Mouse (Mus musculus) left cerebral cortex, adult 2 months (tissue): ENCODE results near the gene Robo4. TPM values are rescaled to one million over a fixed set of nuclear protein-coding genes. Genes with fewer than 3 reads are reported as not detected.

ENCODE experiments used
- DNase-seq, 2 experiments: peaks; one replicate each; pipeline ENCODE4 v3.0.0; 2021 to 2022; ENCODE audit warnings: low spot score in 2 of 2, mixed read lengths in 1 of 2; ENCODE audit errors: extremely low spot score in 1 of 2
- H3K27ac ChIP-seq: fragments of 200-600 bp; 2 replicates; pipeline ENCODE4 v1.8.1; 2022
- H3K4me3 ChIP-seq: fragments of 200-600 bp; 2 replicates; pipeline ENCODE4 v1.8.1; 2022
- CTCF ChIP-seq: fragments of 200-600 bp; IDR thresholded peaks from 2 replicates; pipeline ENCODE4 v1.8.1; 2022; ENCODE audit warnings: antibody characterized with exemption, mild to moderate bottlenecking, moderate library complexity
- intact Hi-C: fragments of 180-260 bp; cut with DNase I; formaldehyde crosslinking; loops from one replicate; pipeline ENCODE4 v1.15.1; 2025
- total RNA-seq, 2 experiments: library from RNA; stranded (reverse); gene quantifications; 2 replicates each; pipeline ENCODE4 v1.2.3; 2021

Robo4 gene
- total RNA-seq, 2 experiments from 2014 or later = 8.0 to 9.5 TPM

DNA sequence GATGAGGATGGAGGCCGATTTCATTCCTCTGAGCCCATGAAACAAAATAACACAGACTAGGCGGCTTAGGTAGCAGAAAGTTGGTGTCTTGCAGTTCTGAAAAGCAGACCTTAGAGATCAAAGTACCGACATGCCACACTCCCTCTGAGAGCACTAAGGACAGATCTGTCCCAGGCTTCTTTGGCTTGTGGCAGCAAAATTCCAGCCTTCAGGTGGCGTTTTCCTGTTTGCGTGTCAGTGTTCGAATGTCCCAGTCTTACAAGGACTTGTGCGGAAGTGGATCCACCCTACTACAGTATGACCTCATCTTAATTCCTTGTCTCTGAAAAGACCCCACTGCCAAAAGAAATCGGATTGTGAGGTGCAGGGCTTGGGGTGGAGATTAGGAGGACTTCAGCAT, 32.8 kb upstream of the Robo4 start:
- peak overlapping the region; percentile 89 for H3K27ac ChIP-seq
- DNase-seq = no peak
- intact Hi-C loops = no loop called here
- TF ChIP-seq CTCF = peak; percentile 18
- peak overlapping the region; percentile 43 for H3K4me3 ChIP-seq

DNA sequence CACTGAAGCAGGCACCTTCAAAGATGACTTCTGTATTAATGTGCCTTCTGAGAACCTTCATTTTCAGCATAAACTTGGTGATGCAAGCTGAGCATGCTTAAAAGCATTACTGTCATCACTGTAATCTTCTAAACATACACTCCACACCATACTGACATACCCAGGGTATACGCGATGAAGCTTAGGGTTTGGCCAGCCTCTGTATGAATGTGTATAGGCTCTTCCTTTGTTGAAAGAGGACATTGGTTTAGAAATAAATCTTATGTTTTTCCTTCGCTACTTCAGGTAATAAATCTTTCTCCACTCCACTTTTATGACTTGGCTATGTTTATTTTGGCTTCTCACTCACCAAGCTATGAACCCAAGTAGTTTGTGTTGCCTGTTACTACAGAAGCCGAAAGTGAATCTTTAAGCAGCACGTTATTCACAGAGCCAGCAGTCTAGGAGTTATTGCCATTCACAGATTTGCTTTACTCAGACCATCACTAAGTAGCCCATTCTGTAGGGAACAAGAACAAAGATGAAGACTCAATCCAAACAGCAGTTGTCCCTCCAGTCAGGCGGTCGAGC, 30.4 kb upstream of the Robo4 start:
- TF ChIP-seq CTCF = no peak
- Histone ChIP-seq H3K27ac (no peak overlapping the region), H3K4me3 (no peak overlapping the region)
- DNase-seq = no peak
- intact Hi-C loops = no loop called here

DNA sequence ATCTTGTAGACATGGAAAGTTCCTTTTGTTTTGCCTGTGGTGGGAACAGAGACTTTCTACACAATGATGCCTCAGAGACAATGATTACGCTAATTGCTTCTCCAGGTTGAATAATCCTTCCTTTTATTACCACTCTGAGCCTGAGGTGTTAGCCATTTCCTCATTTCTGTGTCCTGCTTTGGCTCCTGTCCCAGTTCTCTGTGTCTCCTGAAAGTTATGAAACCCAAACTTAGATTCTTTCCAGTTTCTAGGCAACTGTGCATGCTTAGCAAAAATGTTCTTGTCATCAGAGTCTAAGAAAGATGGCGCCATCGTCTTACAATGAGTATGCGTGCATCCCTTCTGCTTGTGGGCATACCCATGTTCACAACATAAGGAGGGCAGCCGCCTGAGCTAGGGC, 26.0 kb upstream of the Robo4 start:
- Histone ChIP-seq H3K4me3 (no peak overlapping the region), H3K27ac (no peak overlapping the region)
- DNase-seq = no peak
- intact Hi-C loops = no loop called here
- no peak for TF ChIP-seq CTCF

DNA sequence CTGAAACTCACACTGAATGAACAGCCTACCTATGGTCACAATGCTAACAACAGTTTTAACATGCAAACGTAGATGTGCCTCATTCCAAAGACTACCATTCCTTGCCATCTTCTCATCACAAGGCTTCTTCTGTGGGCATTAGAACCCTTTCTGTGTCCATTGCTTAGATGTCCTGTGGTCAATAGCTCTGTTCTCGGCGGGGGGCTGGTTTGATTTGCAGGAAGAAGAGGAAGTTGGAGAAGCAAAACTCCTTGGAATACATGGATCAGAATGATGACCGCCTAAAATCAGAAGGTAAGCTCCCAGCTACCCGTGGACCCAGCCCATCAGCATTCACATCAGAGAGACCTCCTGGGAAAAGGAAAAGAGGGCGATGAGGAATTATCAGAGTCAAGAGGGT, 18.5 kb upstream of the Robo4 start:
- Histone ChIP-seq H3K27ac (no peak overlapping the region), H3K4me3 (no peak overlapping the region)
- intact Hi-C loops = no loop called here
- DNase-seq = no peak
- TF ChIP-seq CTCF = no peak

DNA sequence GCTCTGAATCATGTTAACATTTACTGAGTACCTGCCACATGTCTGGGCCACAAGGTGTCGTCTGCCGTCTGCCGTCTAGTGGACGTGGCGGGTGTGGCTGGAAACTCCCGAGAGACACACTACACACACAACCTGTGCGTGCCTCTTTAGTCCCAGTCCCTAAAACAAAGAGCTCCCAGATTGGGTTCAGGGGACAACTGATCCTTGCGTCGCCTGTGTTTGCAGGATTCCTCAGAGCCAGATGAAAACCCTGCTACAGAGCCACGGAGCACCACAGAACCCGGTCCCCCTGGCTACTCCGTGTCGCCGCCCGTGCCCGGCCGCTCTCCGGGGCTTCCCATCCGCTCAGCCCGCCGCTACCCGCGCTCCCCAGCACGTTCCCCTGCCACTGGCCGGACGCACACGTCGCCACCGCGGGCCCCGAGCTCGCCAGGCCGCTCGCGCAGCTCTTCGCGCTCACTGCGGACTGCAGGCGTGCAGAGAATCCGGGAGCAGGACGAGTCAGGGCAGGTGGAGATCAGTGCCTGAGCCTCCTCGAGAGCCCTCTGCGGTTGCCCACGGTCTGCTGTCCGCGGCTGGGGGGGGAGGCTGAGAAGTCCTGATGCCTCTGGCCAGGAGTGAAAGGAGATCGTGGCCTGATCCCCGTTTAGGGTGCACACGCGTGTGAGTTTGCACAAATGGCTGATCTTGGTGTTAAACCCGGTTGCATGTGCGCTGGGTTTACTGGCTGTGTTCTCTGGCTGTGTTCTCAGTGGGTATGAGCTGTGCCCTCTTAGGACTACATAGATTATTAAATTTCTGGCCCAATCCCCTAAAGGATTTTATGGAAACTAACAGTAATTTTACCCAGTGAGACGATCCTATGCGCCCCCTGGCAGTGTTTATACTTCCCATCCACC, 17.2 kb upstream of the Robo4 start:
- intact Hi-C loops = no loop called here
- no peak for DNase-seq
- H3K4me3 ChIP-seq = peak overlapping the region; percentile 54
- TF ChIP-seq CTCF = peak; percentile 32
- peak overlapping the region; percentile 75 for H3K27ac ChIP-seq

DNA sequence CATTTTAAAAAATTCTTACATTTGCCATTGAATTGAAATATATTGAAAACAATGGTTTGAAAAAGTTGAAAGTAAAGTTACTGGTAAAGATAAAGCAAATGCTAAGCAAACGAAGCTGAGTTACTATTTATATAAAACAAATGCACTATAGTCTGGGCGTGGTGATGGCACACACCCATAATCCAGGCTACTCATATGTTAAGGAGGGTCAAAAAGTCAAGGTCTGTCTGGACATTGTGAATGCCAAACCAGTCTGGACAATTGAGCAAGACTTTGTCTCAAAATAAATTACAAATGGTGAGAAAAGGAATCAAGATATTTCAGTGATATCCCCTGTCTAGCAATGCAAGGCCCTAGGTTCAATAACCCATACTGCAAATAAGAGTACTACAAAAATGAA, 10.8 kb upstream of the Robo4 start:
- Histone ChIP-seq H3K27ac (no peak overlapping the region), H3K4me3 (no peak overlapping the region)
- TF ChIP-seq CTCF = no peak
- intact Hi-C loops = no loop called here
- no peak for DNase-seq

DNA sequence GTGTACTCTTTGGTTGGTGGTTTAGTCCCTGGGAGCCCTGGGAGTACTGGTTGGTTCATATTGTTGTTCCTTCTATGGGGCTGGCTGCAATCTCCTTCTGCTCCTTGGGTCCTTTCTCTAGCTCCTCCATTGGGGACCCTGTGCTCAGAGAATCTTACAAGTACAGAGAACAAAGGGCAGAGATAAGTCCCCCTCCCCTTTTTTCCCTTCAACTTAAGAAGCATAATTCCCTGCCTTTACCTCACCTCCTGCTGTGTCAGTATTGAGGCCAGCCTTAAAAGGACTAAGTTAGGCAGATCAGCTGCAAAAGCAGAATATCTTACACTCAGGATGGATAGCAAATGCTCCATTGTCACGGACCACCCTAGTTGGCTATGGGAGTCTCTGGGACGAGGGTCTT, 9.6 kb upstream of the Robo4 start:
- TF ChIP-seq CTCF = no peak
- no peak for DNase-seq
- H3K4me3 ChIP-seq = no peak overlapping the region
- intact Hi-C loops = no loop called here
- H3K27ac ChIP-seq = no peak overlapping the region

DNA sequence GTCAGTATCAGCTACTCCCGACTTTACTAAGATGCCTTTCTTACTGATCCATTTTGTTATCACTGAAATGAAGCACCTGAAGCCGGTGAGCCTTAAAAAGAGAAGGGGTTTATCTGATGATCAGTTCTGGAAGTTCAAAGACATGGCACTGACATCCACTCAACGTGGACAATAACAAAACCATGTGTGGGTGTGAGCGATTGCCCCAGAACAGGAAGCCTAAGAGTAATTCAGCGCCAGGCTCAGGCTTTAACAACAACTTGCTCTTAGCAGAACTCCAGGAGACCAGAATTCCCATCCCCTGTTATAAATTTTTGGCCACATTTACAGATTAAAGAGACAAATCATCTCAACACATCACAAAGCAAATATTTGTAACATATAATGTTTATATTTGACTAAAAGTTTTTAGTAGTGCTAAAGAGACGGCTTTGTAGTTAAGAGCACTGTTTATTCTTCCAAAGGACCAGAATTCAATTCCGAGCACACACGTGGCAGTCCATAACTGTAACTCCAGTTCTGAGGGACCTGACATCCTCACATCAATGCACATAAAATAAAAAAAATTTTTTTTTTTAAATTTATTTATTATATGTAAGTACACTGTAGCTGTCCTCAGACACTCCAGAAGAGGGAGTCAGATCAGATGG, 8.1 kb upstream of the Robo4 start:
- Histone ChIP-seq H3K27ac (no peak overlapping the region), H3K4me3 (no peak overlapping the region)
- intact Hi-C loops = no loop called here
- no peak for TF ChIP-seq CTCF
- no peak for DNase-seq

DNA sequence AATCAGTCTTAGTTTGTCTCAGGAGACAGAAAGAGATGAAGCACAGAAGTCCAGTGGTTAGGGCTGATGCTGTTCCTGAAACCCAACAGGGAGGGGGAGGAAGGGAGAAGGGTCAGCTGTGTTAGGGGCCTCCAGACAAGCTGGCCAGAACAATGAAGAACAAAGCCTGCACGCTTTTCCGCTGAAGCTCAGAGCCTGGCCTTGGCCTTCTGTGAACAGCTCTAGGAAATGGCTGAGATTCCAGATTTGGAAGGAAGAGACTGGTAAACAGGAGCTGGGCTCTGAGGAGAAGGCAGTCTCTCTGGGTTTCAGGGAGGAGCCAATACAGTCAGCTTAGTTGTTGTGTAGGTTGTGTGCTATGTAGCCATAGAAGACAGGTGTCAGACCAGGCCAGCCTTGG, 1.1 kb upstream of the Robo4 start:
- intact Hi-C loops = no loop called here
- no peak for DNase-seq
- TF ChIP-seq CTCF = no peak
- H3K27ac ChIP-seq = no peak overlapping the region
- H3K4me3 ChIP-seq = no peak overlapping the region

DNA sequence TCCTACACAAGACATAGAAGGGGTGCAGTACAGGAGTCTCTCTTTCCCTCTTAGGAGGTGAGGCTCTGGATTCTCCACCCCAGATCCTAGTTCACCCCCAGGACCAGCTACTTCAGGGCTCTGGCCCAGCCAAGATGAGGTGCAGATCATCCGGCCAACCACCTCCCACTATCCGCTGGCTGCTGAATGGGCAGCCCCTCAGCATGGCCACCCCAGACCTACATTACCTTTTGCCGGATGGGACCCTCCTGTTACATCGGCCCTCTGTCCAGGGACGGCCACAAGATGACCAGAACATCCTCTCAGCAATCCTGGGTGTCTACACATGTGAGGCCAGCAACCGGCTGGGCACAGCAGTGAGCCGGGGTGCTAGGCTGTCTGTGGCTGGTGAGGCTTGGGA, 804 bp downstream of the Robo4 start:
- no peak for DNase-seq
- H3K27ac ChIP-seq = peak overlapping the region; percentile 36; the same call in 1 of the 2 replicates
- intact Hi-C loops = no loop called here
- H3K4me3 ChIP-seq = peak overlapping the region; percentile 23
- TF ChIP-seq CTCF = no peak

DNA sequence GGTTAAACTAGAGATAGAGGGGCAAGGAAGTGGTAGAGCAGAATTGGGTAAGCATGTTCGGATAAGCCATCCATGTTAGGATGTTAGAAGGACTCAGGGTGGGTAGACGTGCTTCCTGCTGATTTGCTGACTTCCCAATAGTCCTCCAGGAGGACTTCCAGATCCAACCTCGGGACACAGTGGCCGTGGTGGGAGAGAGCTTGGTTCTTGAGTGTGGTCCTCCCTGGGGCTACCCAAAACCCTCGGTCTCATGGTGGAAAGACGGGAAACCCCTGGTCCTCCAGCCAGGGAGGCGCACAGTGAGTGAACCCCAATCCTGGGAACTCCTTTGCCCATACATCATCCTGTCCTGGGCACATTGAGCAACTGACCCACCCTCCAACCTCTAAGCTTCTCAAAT, 1.3 kb downstream of the Robo4 start:
- H3K4me3 ChIP-seq = peak overlapping the region; percentile 23
- intact Hi-C loops = no loop called here
- H3K27ac ChIP-seq = peak overlapping the region; percentile 36; the same call in 1 of the 2 replicates
- DNase-seq = no peak
- no peak for TF ChIP-seq CTCF

DNA sequence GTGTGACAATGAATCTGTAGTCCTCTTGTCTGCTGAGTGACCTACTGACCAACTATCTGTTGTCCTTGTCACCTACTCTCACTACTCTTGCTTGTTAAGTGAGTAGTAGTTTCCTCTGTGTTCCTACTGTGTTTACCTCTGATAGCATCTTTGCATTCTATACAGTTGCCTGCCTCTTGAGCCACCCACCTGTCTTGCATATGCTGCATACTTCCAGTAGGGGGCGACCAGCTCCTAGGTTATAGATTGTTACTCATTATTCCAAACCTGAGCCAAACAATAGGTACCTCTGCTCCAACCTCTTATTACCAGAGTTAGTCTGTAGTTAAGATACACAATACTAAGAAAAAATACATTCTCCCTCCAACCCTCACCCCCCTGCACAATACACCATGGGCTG, 4.7 kb downstream of the Robo4 start:
- TF ChIP-seq CTCF = peak; percentile 82
- Histone ChIP-seq H3K4me3 (no peak overlapping the region), H3K27ac (no peak overlapping the region)
- intact Hi-C loops = no loop called here
- DNase-seq = no peak
